Mouse (Mus musculus) adrenal gland, adult 2 months (tissue): Measurements from ENCODE around the gene Lyrm2. TPM values are rescaled to one million over a fixed set of nuclear protein-coding genes. Genes with fewer than 3 reads are reported as not detected.

Source experiments
- polyA plus RNA-seq: library from polyadenylated mRNA; depleted of rRNA; stranded (reverse); fragments of >200 nt; gene quantifications from 2 replicates; pipeline ENCODE4 v1.2.3, GENCODE M21; 2012; rRNA removed
- total RNA-seq, 2 experiments: library from RNA; stranded (reverse); gene quantifications; 2 replicates each; pipeline ENCODE4 v1.2.3; 2021

The Lyrm2 gene
- total and polyA plus RNA-seq, 3 experiments: 9.7 to 54.0 (median 48.4) TPM

Other genes starting within 250 kb of the Lyrm2 start
- not detected for gene Gja10, start 197.5 kb upstream of the Lyrm2 start, total RNA-seq
- not detected in 2 replicates for gene Gja10, start 197.5 kb upstream of the Lyrm2 start, polyA plus RNA-seq
- 1 to 10 TPM; 7.9 to 8.9 TPM for gene Casp8ap2, start 184.8 kb upstream of the Lyrm2 start, total RNA-seq
- 0.10 and 0.31 TPM in 2 replicates for gene Casp8ap2, start 184.8 kb upstream of the Lyrm2 start, polyA plus RNA-seq
- gene Mdn1, start 143.1 kb upstream of the Lyrm2 start, total RNA-seq: 10 to 100 TPM; 22.2 to 24.6 TPM
- 1.9 and 2.5 TPM in 2 replicates for gene Mdn1, start 143.1 kb upstream of the Lyrm2 start, polyA plus RNA-seq
- gene Ankrd6, start 150.6 kb downstream of the Lyrm2 start, total RNA-seq: 1 to 10 TPM; 2.2 to 4.6 TPM
- 0.56 and 0.75 TPM in 2 replicates for gene Ankrd6, start 150.6 kb downstream of the Lyrm2 start, polyA plus RNA-seq
- 10 to 100 TPM in 1 of 2 experiments, 1 to 10 TPM in 1; 7.9 to 14.7 TPM for gene Rragd, start 182.8 kb downstream of the Lyrm2 start, total RNA-seq
- gene Rragd, start 182.8 kb downstream of the Lyrm2 start, polyA plus RNA-seq: 1.0 and 1.1 TPM in 2 replicates
- gene Ube2j1, start 231.2 kb downstream of the Lyrm2 start, total RNA-seq: 10 to 100 TPM; 61.5 to 71.4 TPM
- 12.5 and 14.2 TPM in 2 replicates for gene Ube2j1, start 231.2 kb downstream of the Lyrm2 start, polyA plus RNA-seq